Mouse (Mus musculus) megakaryocyte, adult 5-6 weeks (primary cell): ENCODE results near the gene Rragc. TPM values are rescaled to one million over a fixed set of nuclear protein-coding genes. Genes with fewer than 3 reads are reported as not detected.

Experiments used
- ATAC-seq: 2 replicates; pipeline ENCODE4 v1.8.0; 2016; ENCODE audit warnings: mild to moderate bottlenecking, inconsistent platforms; ENCODE audit not compliant: poor library complexity, severe bottlenecking
- total RNA-seq, 2 experiments: library from RNA; stranded (forward) in 1 of 2; stranded (reverse) in 1 of 2; fragments of 153-499, 151-499 nt in 1 of 2; fragments of 221-1000, 200-1000 nt in 1 of 2; gene quantifications; 2 replicates each; pipeline versions ENCODE4 v1.2.3 to v1.2.4; 2015 to 2017

Rragc gene
- total RNA-seq, 2 experiments from 2014 or later: 39.6 to 47.6 TPM

DNA sequence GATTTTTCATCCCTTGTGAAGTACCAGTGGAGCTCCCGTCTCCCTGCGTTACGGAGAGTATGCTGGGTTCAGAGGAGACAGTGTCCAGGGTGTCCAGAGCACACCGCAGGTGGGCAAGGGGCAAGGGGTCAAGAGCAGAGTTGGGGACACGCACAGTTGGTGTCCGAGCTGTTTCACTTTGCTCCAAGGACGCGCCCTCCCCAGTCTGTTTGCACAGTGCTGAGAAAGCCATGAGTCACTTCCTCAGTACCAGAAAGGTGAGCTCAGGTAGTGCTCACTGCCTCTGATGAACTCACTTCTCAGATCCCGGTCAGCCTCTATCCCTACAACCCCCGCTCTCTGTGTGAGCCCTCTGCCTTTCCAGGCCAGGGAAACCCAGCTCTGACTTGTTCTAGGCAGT lies 32.4 kb downstream of the Rragc start:
- no peak for ATAC-seq

DNA sequence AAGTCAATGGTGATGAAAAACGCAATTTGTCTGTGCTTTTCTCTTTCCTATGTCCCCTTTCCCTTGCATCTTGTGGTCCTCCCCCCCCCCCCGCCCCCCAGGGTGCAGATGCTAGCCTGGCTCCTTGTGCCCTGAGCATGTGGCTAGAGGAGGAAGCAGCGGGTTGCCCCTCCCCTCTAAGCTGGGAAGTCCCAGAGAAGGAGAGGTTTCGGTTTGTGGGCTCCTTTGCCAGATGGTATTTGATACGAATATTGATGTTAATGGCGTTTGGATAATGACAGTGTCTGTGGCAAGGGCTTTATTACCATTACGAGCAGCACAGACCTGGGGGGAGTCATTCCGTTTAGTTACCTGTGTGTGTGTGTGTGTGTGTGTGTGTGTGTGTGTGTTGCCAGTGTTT lies 34.8 kb downstream of the Rragc start:
- ATAC-seq: peak; percentile 87

DNA sequence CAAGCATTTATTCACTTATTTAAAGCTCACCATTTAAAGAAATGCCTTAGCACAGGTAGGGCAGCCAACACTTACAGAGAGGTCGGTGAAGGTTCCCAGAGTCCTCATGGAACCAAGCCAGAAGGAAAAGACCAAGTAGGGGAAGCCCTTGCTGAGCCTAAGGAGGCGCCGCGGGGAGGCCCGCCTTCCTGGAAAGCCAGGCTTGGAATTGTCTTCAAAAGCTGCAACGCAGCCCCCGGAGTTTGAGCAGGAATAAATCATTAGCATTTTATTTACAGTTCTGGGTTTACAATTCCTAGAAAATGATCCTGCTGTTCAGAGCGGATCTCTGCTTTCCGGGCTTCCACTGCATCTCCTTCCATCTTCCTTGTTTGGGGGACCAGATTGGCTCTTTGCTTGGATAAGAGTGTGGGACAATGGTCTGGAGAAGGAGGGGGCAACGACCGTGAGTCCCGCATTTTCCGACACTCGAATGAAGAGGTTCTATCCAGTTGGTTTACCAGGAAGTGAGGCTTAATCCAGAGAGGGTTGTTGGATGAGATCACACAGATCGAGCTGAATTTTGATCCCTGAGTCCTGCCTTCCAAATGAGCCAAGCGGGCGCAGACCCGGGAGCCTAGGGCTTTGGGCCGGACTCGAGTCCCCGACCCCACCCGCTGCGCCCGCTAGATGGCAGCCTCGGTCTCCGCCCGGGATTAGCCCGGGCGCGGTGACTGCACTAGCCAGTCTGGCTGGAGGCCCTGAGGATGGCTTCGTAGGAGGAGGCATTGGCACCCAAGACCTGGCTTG lies 39.7 kb downstream of the Rragc start:
- peak; percentile 95 for ATAC-seq

DNA sequence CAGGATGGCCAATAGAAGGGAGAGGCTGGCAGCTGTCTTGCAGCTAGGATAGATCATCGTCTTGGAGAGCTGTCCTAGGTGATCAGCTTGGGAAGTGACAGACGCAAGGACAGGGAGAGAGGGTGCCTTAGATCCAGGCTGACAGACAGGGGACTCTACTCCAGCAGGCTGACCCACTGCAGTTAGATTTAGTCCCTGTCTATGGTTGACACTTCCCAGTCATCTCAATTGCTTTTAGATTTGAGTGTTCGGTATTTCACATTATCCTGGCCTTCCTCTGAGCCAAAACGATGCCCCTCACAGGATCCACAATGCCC lies 40.2 kb downstream of the Rragc start:
- ATAC-seq: peak; percentile 22

DNA sequence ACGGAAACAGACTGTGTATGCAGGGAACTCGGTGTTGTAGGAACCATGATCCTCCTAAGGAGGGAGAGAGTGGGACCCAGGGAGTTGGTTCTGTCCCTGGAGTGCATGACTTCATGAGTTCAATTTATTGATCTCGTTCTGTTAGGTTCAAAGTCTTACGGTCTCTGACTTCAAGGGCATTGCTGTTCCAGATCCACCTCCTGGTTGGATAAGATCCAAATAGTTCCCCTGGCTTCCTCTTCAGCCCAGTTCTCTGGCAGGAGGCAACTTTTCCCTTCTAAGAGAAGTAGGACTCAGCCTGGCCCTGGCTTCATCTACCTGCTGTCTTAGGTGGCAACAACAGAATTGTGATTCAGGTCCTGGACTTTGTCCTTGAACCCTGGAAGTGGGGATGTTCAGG lies 40.6 kb downstream of the Rragc start:
- ATAC-seq: no peak

DNA sequence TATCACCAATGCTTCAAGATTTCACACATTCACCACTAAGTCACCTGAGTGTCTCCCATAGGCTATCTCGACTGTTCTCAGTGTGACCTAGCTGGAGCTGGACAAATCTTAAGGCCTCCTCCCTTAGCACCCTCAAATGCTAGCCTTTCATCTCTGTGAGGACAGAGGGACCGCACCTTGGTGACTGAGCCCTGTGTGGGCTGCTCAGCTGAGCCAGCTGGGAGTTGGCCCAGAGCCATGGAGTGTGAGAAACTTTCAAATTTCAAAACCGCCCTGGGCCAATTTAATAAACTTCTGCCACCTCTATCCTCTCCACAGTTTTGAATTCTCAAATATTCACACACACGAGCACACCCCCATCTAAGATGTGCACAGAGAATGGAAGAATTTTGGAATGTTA lies 43.7 kb downstream of the Rragc start:
- no peak for ATAC-seq

DNA sequence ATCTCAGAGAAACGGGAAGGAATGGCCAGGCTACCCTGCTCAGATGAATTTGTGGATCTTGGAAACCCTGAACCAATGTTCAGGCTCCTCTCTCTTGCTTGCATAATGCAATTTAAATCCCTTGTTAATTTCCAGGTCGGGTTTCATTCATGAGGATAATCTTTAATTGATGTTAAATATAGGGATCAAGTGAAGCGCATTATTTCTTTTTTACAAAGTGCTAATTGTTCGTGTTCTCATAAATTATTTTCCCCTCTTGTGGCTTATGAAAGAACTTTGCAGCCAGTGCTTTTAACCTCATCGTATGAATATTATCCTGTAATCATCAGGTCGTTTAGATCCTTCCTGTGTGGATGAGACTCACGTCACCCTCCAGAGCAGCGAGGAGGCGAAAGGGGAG lies 45.5 kb downstream of the Rragc start:
- ATAC-seq: no peak

DNA sequence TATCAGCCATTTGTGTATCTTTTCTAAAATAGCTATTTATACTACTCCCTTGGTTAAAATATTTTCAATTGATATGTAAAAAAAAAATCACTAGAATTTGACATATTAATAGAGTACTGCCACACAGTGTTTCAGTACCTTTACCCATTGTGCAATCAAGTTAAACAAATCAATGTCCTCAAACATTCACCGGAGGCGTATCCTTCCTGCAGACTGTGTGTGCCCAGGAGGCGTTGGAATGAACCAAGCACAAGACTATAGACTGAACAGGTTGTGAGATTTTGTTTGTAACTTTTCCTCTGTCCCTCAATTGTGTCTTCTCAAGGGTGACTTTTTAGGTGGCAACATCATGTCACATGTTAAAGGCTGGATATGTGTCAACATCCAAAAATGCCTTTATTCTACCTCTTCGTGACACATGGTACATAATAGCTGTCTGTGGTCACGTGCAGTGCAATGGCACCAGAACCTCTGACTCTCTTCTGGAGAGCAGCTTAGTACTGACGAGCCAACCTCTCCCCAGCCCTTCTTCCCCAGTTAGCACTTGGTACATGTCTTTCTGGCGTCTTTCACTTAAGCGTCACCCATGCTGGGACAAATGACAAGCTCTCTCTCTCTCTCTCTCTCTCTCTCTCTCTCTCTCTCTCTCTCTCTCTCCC lies 51.5 kb downstream of the Rragc start:
- no peak for ATAC-seq

DNA sequence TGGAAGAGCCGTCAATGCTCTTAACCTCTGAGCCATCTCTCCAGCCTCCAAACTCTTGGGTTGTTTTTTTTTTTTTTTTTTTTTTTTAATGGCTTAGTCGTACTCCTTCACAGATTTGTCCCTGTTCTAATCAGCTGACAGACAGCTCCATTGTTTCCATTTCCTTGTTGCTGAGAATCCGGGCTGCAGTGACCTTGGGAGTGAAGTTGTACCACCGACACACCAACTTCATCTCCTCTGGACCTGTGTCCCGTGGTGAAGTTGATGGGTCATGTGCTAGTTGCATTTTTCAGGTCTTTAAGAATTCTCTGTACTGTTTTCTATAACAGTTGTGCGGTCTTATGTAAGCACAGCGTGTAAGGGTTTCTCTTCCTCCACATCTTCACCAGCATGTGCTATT lies 52.2 kb downstream of the Rragc start:
- ATAC-seq: no peak

DNA sequence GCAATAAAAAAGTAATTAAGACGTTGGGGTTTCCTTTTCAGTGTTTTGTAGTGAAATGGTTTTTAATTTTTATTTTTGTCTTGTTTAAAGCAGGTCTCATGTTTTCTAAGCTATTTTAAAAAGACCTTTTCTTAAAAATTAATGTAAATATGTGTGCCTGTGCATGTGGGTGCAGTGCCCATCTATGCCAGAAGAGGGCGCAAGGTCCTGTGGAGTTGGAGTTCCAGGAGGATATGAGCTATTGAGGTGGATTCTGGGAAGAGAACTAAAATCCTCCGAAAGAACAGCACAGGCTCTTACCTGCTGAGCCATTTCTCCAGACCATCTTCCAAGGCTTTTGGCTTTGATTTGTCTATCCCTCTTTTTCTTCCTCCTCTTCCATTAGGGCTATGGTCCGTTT lies 53.8 kb downstream of the Rragc start:
- ATAC-seq: no peak

DNA sequence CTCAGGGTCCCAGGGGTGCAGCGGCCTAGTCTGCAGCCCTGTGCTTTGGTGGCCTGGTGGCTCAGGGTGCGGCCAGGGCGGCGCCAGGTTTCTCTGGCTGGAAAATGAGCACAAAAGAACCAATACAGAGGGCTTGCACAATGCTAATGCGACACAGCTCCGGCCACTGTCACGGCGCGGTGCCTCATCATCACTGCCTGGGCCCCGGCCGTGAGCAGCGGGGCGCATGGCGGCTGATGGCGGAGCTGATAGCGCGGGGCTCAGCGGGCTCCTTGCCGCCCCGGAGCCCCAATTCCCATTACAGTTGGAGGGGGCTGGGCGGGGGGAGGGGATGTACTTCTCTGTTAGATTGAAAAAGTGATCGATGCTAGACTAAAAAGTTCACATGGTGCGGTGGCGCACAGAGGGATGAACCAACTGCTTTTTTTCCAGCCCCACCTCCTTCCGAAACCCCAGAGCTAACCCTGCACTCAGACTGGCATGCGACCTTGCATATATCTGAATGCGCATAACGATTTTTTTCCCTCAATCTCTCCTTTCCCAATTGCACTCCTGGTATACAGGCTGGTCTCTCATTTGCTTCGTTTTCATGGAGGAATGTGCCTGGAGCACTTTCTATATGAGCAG lies 55.3 kb downstream of the Rragc start:
- ATAC-seq: no peak

DNA sequence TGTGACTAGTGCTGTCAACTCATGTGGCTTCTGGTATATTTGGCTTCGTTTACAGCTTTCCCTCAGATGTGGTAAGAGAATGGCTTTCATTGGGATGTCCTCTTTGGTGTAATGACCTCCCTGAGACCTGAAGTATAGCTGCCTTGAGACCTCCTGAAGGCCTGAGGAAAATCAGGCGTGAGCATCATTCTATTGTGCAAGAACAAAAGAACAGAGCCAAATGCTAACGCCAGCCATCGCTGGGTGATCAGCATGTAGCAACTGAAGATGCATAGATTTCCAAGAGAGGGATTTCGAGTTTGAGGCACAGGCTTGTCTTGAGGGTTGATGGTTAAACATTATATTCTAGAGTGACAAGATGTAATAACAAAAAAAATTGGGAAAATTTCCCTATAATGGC lies 64.9 kb downstream of the Rragc start:
- ATAC-seq: no peak

Other genes starting within 250 kb of the Rragc start
- 130 and 137 TPM in 2 replicates for gene Macf1, start 233.1 kb upstream of the Rragc start, total RNA-seq (2015)
- gene Macf1, start 233.1 kb upstream of the Rragc start, total RNA-seq (2017): 192 and 219 TPM in 2 replicates
- gene Ndufs5, start 199.2 kb upstream of the Rragc start, total RNA-seq (2015): 109 and 130 TPM in 2 replicates
- gene Ndufs5, start 199.2 kb upstream of the Rragc start, total RNA-seq (2017): 110 and 139 TPM in 2 replicates
- gene Akirin1, start 167.1 kb upstream of the Rragc start, total RNA-seq (2015): 74.3 and 79.4 TPM in 2 replicates
- 34.1 and 35.0 TPM in 2 replicates for gene Akirin1, start 167.1 kb upstream of the Rragc start, total RNA-seq (2017)
- gene Rhbdl2, start 129.6 kb upstream of the Rragc start, total RNA-seq (2015): not detected in 2 replicates
- not detected in 2 replicates for gene Rhbdl2, start 129.6 kb upstream of the Rragc start, total RNA-seq (2017)
- not detected in 2 replicates for gene 4933427I04Rik, start 57.8 kb upstream of the Rragc start, total RNA-seq (2015)
- not detected in 2 replicates for gene 4933427I04Rik, start 57.8 kb upstream of the Rragc start, total RNA-seq (2017)
- 24.5 and 29.8 TPM in 2 replicates for gene Mycbp, start 12.6 kb upstream of the Rragc start, total RNA-seq (2015)
- 12.5 and 17.8 TPM in 2 replicates for gene Mycbp, start 12.6 kb upstream of the Rragc start, total RNA-seq (2017)
- not detected in 2 replicates for gene 4930535I16Rik, start 576 bp downstream of the Rragc start, total RNA-seq (2015)
- gene 4930535I16Rik, start 576 bp downstream of the Rragc start, total RNA-seq (2017): not detected in 2 replicates